Mouse (Mus musculus): ENCODE measurements around the gene Qrfpr.

Qrfpr gene

DNA sequence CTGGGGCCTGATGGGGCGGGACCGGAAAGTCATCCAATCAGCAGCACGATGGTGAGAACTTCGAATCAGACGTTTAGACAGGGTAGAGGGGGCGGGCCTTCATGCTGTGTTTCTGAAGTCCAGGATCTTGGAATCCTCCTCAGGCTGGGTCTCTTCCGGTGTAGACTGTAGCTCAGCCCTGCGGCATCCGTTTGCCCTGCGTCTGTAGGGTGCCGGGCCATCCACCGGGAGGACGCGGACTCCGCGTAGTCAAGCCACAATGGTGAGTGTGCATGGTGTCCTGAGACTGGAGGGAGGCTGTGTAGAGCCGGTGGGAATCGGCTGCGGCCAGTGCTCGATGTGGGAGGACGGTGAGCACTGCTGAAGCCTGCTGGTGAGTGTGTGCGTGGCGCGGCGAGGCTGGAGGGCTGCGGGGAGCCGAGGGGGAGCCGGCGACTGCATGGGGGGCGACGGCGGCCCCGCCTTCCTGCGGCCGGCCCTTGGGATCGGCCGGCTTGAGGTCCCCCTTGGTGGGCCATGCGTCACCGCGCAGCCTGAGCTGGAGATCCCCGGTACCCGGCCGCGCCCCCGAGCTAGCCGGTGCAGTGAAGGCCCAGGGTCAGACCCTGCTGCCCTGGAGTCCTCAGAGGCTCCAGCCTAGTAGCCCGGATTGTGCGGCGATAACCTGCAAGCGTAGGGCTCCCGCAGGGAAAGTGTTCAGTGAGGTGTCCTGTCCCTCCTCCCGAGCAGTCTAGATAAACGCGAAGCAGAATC is 71.0 kb downstream of the Qrfpr start, which contains the start of gene D3Ertd254e:
Gene D3Ertd254e, plus strand, starts transcription at position 84 of the 753 bp plus-strand sequence.
- DNase-seq (ENCODE audit: low spot score in 2 of 2): peak; percentile 95 to 97

DNA sequence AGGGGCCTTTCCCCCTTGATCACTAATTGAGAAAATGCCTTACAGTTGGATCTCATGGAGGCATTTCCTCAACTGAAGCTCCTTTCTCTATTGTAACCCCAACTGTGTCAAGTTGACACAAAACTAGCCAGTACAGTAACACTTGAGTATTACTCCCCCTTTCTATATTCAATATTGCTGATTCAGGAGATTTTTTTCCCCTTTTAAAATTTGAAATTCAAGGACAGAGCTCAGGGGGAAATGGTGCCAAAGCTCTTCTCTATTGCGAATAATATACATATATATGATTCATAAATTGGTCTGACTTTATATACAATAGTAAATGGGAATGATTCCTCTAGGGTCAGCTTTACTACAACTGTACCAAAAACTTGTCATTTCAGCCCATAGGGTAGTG is 71.6 kb downstream of the Qrfpr start:
- DNase-seq (ENCODE audit: low spot score in 2 of 2): no peak

DNA sequence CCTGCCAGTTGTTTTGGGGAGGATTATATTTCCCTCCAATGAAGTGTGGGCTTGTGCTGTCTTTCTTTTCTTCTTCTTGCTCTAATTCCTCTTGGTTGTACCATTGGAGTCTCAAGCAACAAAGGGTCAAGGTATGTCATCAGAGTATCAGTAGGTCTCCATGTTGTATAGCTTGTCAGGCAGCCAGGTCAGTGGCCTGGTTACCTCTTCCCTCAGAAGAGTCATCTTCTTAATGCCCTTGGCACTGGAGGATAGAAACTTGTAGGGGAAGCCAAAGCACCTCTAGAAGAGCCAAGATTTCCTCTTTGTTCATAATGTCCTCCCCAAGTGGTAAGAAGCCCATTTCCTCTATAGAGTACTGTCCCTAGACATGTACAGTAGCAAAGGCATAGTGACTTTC is 83.1 kb downstream of the Qrfpr start:
- no peak for DNase-seq (ENCODE audit: low spot score in 2 of 2)

DNA sequence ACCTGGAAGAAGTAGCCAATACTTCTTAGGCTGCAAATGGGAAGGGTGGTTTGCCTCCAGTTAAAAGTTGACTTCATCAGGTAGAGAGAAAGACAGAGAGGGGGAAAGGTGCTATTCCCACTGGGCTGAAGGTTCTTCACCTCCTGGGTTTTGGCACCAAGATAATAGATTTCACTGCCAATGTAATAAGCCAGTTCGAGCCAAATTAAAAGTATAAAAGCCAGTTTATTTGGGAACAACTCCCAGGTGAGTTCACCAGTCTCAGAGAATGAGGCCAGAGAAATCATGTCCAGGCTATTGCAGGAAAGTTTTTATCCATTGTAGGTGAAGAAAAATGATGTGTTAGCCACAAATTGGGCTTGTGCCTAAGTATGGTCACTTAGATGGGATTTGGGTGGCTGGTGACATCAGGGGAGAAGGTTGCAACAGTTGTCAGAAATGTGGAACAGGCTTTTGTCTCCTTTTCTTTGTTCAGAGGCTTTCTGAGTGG is 83.9 kb downstream of the Qrfpr start:
- no peak for DNase-seq (ENCODE audit: low spot score in 2 of 2)

DNA sequence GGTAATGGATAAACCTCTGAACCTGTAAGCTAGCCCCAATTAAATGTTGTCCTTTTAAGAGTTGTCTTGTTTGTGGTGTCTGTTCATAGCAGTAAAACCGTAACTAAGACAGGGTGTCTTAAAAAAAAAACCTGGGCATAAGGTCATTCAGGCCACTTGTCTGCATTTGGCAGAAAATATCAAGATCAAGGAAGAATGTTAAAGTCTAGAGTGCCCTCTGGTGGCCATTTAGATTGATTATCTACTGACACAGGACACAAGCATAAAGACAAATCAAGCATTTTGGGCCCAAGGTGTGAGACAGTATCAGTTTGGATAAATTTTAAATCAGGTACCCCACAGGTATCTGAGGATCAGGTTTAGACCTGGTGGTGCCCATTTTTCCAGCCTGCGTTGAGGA is 84.6 kb downstream of the Qrfpr start:
- no peak for DNase-seq (ENCODE audit: low spot score in 2 of 2)

DNA sequence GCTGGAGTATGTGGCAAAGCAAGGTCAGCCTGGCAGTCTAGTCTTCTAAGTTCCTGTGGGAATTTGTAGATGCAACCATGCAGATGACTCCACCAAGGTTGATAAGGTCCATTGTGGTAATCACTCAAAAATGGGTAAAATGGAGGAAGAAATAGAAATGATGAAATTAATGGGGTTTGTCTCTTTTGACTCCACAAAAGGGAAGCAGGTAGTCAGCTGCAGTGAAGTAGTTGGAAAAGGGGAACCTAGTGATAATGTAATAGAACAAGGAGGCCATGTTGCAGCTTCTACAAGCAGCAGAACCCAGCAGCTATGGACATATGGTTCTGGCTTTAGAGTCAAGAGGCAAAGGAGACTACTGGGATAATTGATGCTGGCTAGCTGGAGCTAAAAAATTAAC is 86.0 kb downstream of the Qrfpr start:
- DNase-seq (ENCODE audit: low spot score in 2 of 2): no peak
